Comparison of ENCODE assay signal across 7 mouse cellular contexts in genomic region chr5:142817524-142818434, GRCm38 (mm10). TPM values are rescaled to one million over a fixed set of nuclear protein-coding genes. Genes with fewer than 3 reads are reported as not detected.
A peak's percentile ranks its signal among the peaks of the same experiment; 100 is the strongest.
DNase-seq lines count a peak whose midpoint lies in the region; ATAC-seq and TF ChIP-seq lines count a peak whose summit lies in the region.

Tnrc18 (minus strand) TSS chr5:142817662.

- peak within 1 kb of the TSS; percentile 94 for H3K4me3 ChIP-seq in bone marrow macrophage, adult 2 months (ENCODE audit: insufficient read depth, low read length)
- peak within 1 kb of the TSS; percentile 91 for H3K4me3 ChIP-seq in embryonic facial prominence, embryonic 15.5 days (replicated peaks)
- peak within 1 kb of the TSS; percentile 96 for H3K4me3 ChIP-seq in kidney, embryonic 14.5 days (ENCODE audit: low read length)
- H3K4me3 ChIP-seq in limb, embryonic 14.5 days (replicated peaks; ENCODE audit: low read length): peak within 1 kb of the TSS; percentile 98
- H3K4me3 ChIP-seq in midbrain, postnatal 0 days (ENCODE audit: low read depth, low read length): peak within 1 kb of the TSS; percentile 98

- no peaks in the 10 kb centered on the region for H3K9me3 ChIP-seq in embryonic facial prominence, embryonic 15.5 days (replicated peaks)
- no peaks in the 10 kb centered on the region for H3K9me3 ChIP-seq in kidney, embryonic 14.5 days (ENCODE audit: control insufficient read depth, low read length)
- no peaks in the 10 kb centered on the region for H3K9me3 ChIP-seq in limb, embryonic 14.5 days (ENCODE audit: control insufficient read depth, low read length)
- H3K9me3 ChIP-seq in midbrain, postnatal 0 days (ENCODE audit: low read length): no peaks in the 10 kb centered on the region

- no peak for TF ChIP-seq CTCF in bone marrow macrophage, adult 2 months (IDR thresholded peaks at IDR 0.05; ENCODE audit: low read depth, low read length)
- no peak for TF ChIP-seq CTCF in midbrain, postnatal 0 days (IDR thresholded peaks at IDR 0.05)

- peak within 1 kb of the TSS; percentile 100 for H3K27ac ChIP-seq in bone marrow macrophage, adult 2 months (ENCODE audit: insufficient read depth, low read depth, low read length)
- peak within 1 kb of the TSS; percentile 100 for H3K27ac ChIP-seq in embryonic facial prominence, embryonic 15.5 days (replicated peaks)
- H3K27ac ChIP-seq in kidney, embryonic 14.5 days (ENCODE audit: low read depth, low read length): peak within 1 kb of the TSS; percentile 100
- peak within 1 kb of the TSS; percentile 100 for H3K27ac ChIP-seq in limb, embryonic 14.5 days (replicated peaks; ENCODE audit: low read depth, low read length)
- peak within 1 kb of the TSS; percentile 100 for H3K27ac ChIP-seq in midbrain, postnatal 0 days (ENCODE audit: low read depth, low read length)

- TF ChIP-seq POLR2A in bone marrow macrophage, adult 2 months (IDR thresholded peaks at IDR 0.05; ENCODE audit: borderline replicate concordance, low read depth, low read length): peak; percentile 74
- peak; percentile 68; the same call in 1 of the 2 replicates for TF ChIP-seq POLR2A in limb, embryonic 14.5 days (IDR thresholded peaks at IDR 0.05; ENCODE audit: borderline replicate concordance, extremely low read depth, insufficient read depth, insufficient read length)

- DNase-seq in heart, adult 9 months (ENCODE audit: low spot score in 2 of 2): peak; percentile 99 to 100
- DNase-seq in limb, embryonic 14.5 days (ENCODE audit: low spot score): peak; percentile 100
- DNase-seq in midbrain, postnatal 0 days (ENCODE audit: low spot score): peak; percentile 100
- DNase-seq in spleen, postnatal 36 days (ENCODE audit: low spot score in 2 of 2): peak; percentile 86 to 91

- H3K27me3 ChIP-seq in embryonic facial prominence, embryonic 15.5 days: no peaks in the 10 kb centered on the region
- no peaks in the 10 kb centered on the region for H3K27me3 ChIP-seq in kidney, embryonic 14.5 days (ENCODE audit: control insufficient read depth, insufficient read depth, low read length)
- H3K27me3 ChIP-seq in limb, embryonic 14.5 days (ENCODE audit: control insufficient read depth, insufficient read depth, low read length): no peaks in the 10 kb centered on the region
- no peaks in the 10 kb centered on the region for H3K27me3 ChIP-seq in midbrain, postnatal 0 days (ENCODE audit: insufficient read depth, low read length)

- peak within 1 kb of the TSS; percentile 73 for H3K4me2 ChIP-seq in embryonic facial prominence, embryonic 15.5 days (replicated peaks)
- H3K4me2 ChIP-seq in kidney, embryonic 14.5 days (replicated peaks; ENCODE audit: low read depth, low read length): peak within 1 kb of the TSS; percentile 97
- peak within 1 kb of the TSS; percentile 97 for H3K4me2 ChIP-seq in limb, embryonic 14.5 days (replicated peaks; ENCODE audit: low read depth, low read length, severe bottlenecking)
- H3K4me2 ChIP-seq in midbrain, postnatal 0 days (ENCODE audit: low read depth, low read length, poor library complexity, severe bottlenecking): peak within 1 kb of the TSS; percentile 96

- peak within 1 kb of the TSS; percentile 100 for H3K9ac ChIP-seq in embryonic facial prominence, embryonic 15.5 days
- peak within 1 kb of the TSS; percentile 100 for H3K9ac ChIP-seq in kidney, embryonic 14.5 days (ENCODE audit: low read depth, low read length)
- peak within 1 kb of the TSS; percentile 100 for H3K9ac ChIP-seq in limb, embryonic 14.5 days (ENCODE audit: low read depth, low read length, severe bottlenecking)
- peak within 1 kb of the TSS; percentile 100 for H3K9ac ChIP-seq in midbrain, postnatal 0 days (replicated peaks; ENCODE audit: low read length, poor library complexity, severe bottlenecking)

- H3K36me3 ChIP-seq in embryonic facial prominence, embryonic 15.5 days: no peaks in the 10 kb centered on the region
- H3K36me3 ChIP-seq in kidney, embryonic 14.5 days (ENCODE audit: control insufficient read depth, insufficient read depth, low read length): no peaks in the 10 kb centered on the region; the same call in 1 of the 2 replicates
- H3K36me3 ChIP-seq in limb, embryonic 14.5 days (ENCODE audit: control insufficient read depth, insufficient read depth, low read length): peaks cover 25% of the 10 kb centered on the region
- no peaks in the 10 kb centered on the region for H3K36me3 ChIP-seq in midbrain, postnatal 0 days (ENCODE audit: insufficient read depth, low read length)

- peaks cover 9% of the 10 kb centered on the region for H3K4me1 ChIP-seq in bone marrow macrophage, adult 2 months (ENCODE audit: control insufficient read depth, insufficient read depth, low read length)
- peaks cover 14% of the 10 kb centered on the region for H3K4me1 ChIP-seq in embryonic facial prominence, embryonic 15.5 days
- peaks cover 9% of the 10 kb centered on the region for H3K4me1 ChIP-seq in kidney, embryonic 14.5 days (ENCODE audit: control insufficient read depth, insufficient read depth, low read length)
- peaks cover 6% of the 10 kb centered on the region for H3K4me1 ChIP-seq in limb, embryonic 14.5 days (ENCODE audit: control insufficient read depth, insufficient read depth, low read length)
- H3K4me1 ChIP-seq in midbrain, postnatal 0 days (ENCODE audit: insufficient read depth, low read length): peaks cover 3% of the 10 kb centered on the region

- WGBS in embryonic facial prominence, embryonic 15.5 days: under 1% methylated on average over 54 of the region's 56 CpGs
- WGBS in kidney, embryonic 14.5 days: under 1% methylated on average over 55 of the region's 56 CpGs
- under 1% methylated on average over 54 of the region's 56 CpGs for WGBS in limb, embryonic 14.5 days
- under 1% methylated on average over 47 of the region's 56 CpGs for WGBS in midbrain, postnatal 0 days

- peak; percentile 74 for ATAC-seq in embryonic facial prominence, embryonic 15.5 days (ENCODE audit: insufficient number of reproducible peaks, low FRiP score, low TSS enrichment, low read depth)
- peak; percentile 67 for ATAC-seq in kidney, embryonic 14.5 days (ENCODE audit: low FRiP score, low TSS enrichment)
- peak; percentile 64 for ATAC-seq in limb, embryonic 14.5 days (ENCODE audit: low FRiP score, low read depth)
- peak; percentile 77 for ATAC-seq in midbrain, postnatal 0 days (ENCODE audit: low FRiP score)

RNA-seq across cellular contexts. Expression of gene Tnrc18, which starts in this region (rescaled TPM):
- 57.3 and 64.5 TPM in 2 replicates for polyA plus RNA-seq in bone marrow macrophage, adult 2 months (2012; ENCODE audit: insufficient read depth, insufficient read length, missing spikeins)
- polyA plus RNA-seq in embryonic facial prominence, embryonic 15.5 days (2015; fragmentation: Nextera tagmentation; extraction: Ambion mirVana): 39.1 and 43.4 TPM in 2 replicates
- polyA plus RNA-seq in kidney, embryonic 14.5 days (2014; fragmentation: Nextera tagmentation; extraction: Ambion mirVana): 32.7 and 41.1 TPM in 2 replicates
- 61.1 and 85.3 TPM in 2 replicates for polyA plus RNA-seq in limb, embryonic 14.5 days (2012; rRNA removed)
- polyA plus RNA-seq in limb, embryonic 14.5 days (2014; fragmentation: Nextera tagmentation; extraction: Ambion mirVana): 46.6 and 55.7 TPM in 2 replicates
- 114 and 142 TPM in 2 replicates for total RNA-seq in midbrain, postnatal 0 days (2014; rRNA removed)
- polyA plus RNA-seq in midbrain, postnatal 0 days (2015; fragmentation: Nextera tagmentation; extraction: Ambion mirVana): 17.4 and 19.4 TPM in 2 replicates

Comparison
In these comparisons a context has a peak if more than half of its experiments do, and no peak if none do; other contexts are left out.
1. Peak in every context shown above with its lines: DNase-seq, ATAC-seq, H3K4me3 ChIP-seq and H3K27ac ChIP-seq.